Mouse (Mus musculus) E14TG2a.4 (cell line): ENCODE measurements around the gene Cep295nl.
"Not testable (repeated sequence)": the region's sequence is repeated elsewhere in the genome, so short reads cannot be mapped to it uniquely, and the experiment has no call there.

ENCODE experiments used
- H3K27me3 ChIP-seq: 2 replicates; pipeline ENCODE4 v1.6.1; 2014; ENCODE audit warnings: low read length, control low read depth; ENCODE audit not compliant: insufficient read depth
- H3K36me3 ChIP-seq: 2 replicates; pipeline ENCODE4 v1.6.1; 2014; ENCODE audit warnings: low read length, control low read depth; ENCODE audit not compliant: insufficient read depth
- H3K4me1 ChIP-seq: replicated peaks from 2 replicates; pipeline ENCODE4 v1.6.1; 2014; ENCODE audit warnings: low read depth, low read length, control low read depth
- H3K4me3 ChIP-seq: replicated peaks from 2 replicates; pipeline ENCODE4 v1.5.1; 2014; ENCODE audit warnings: mild to moderate bottlenecking, low read length
- H3K9me3 ChIP-seq: 2 replicates; pipeline ENCODE4 v1.6.1; 2014; ENCODE audit warnings: low read length, control low read depth
- CTCF ChIP-seq: conservative IDR thresholded peaks from 2 replicates; pipeline ENCODE4 v1.5.1; 2014; ENCODE audit warnings: low read length
- NANOG ChIP-seq: IDR thresholded peaks from 2 replicates; pipeline ENCODE4 v1.6.1; 2014; ENCODE audit warnings: borderline replicate concordance, low read length, mixed read lengths
- POU5F1 ChIP-seq: IDR thresholded peaks from 2 replicates; pipeline ENCODE4 v1.6.1; 2014; ENCODE audit warnings: low read length, borderline replicate concordance

Gene Cep295nl

GRCm38 (mm10) chr11:118342400-118342981, at the start of gene Cep295nl:
Gene Cep295nl (minus strand): TSS chr11:118342500.
- H3K36me3 ChIP-seq: no peaks in the 10 kb centered on the region
- TF ChIP-seq NANOG: no peak
- TF ChIP-seq POU5F1: no peak
- TF ChIP-seq CTCF: no peak
- H3K9me3 ChIP-seq: no peaks in the 10 kb centered on the region
- H3K27me3 ChIP-seq: peaks cover 18% of the 10 kb centered on the region
- H3K4me3 ChIP-seq: 0 out of 2 replicates have a peak within 1 kb of the TSS, but pooled peaks have one; percentile 13
- H3K4me1 ChIP-seq: peaks cover 17% of the 10 kb centered on the region

DNA sequence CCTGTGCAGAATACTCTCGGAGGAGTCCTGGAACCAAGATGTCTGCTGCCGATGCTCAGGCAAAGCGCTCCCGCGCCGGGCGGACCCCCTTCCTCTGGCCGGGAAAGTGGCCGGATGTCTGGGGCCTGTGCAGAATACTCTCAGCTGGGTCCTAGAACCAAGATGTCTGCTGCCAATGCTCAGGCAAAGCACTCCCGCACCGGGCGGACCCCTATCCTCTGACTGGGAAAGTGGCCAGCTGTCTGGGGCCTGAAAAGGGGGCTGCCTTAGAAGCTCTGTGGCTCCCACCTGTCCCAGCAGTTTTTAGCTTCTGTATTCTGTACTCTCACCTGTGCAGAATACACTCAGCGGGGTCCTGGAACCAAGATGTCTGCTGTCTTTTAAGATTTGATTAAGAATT, 45.5 kb upstream of the Cep295nl start:
- not testable (repeated sequence) for H3K27me3 ChIP-seq
- peaks cover 15% of the 10 kb centered on the region for H3K9me3 ChIP-seq

GRCm38 (mm10) chr11:118379251-118380009, 37.1 kb upstream of the Cep295nl start:
- Histone ChIP-seq H3K36me3 (no peaks in the 10 kb centered on the region), H3K9me3 (no peaks in the 10 kb centered on the region), H3K27me3 (0 out of 2 replicates have a peak, but pooled peaks cover 5% of the 10 kb centered on the region), H3K4me1 (peaks cover 16% of the 10 kb centered on the region), H3K4me3 (no peak overlapping the region)
- TF ChIP-seq NANOG: no peak
- no peak for TF ChIP-seq POU5F1
- peak; percentile 70 for TF ChIP-seq CTCF

More for the DNA sequence above, 45.5 kb upstream of the Cep295nl start:
- not testable (repeated sequence) for H3K36me3 ChIP-seq, H3K4me3 ChIP-seq, H3K4me1 ChIP-seq

DNA sequence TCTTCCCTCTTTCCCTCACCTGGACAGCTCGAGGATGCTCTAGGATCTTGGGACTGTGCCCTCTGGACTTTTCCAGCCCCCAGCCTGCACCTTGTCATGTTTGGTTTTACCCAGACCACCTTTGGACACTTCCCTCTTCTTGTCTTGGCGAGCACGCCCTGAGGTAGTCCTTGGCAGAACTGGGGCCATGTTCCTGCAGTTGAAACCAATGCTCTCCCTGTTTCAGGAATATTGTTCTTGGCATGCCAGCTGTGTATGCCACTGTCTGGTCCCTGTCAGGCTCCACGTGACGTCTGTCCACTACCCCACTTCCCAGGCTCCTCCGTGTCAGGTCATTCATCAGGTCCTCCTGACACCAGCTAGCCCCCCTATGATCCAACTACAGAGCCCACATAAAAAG, 36.4 kb upstream of the Cep295nl start:
- TF ChIP-seq CTCF (no peak), POU5F1 (no peak), NANOG (no peak)
- Histone ChIP-seq H3K9me3 (no peaks in the 10 kb centered on the region), H3K36me3 (no peaks in the 10 kb centered on the region), H3K27me3 (0 out of 2 replicates have a peak, but pooled peaks cover 5% of the 10 kb centered on the region), H3K4me1 (peaks cover 23% of the 10 kb centered on the region), H3K4me3 (no peak overlapping the region)

DNA sequence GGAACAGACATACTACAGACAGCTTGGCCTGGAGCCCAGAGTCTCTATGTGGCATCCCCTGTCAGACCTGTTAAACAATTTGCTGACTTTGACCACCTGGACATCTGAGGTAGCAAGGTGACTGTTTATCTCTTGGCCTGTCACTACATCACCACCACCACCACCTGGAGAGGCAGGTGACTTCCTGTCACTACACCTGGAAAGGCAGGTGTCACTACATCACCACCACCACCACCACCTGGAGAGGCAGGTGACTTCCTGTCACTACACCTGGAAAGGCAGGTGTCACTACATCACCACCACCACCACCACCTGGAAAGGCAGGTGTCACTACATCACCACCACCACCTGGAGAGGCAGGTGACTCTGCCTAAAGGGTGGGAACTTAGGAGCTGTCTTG, 34.0 kb upstream of the Cep295nl start:
- not testable (repeated sequence) for H3K27me3 ChIP-seq, H3K4me3 ChIP-seq, H3K36me3 ChIP-seq, H3K9me3 ChIP-seq
- peaks cover 44% of the 10 kb centered on the region for H3K4me1 ChIP-seq

DNA sequence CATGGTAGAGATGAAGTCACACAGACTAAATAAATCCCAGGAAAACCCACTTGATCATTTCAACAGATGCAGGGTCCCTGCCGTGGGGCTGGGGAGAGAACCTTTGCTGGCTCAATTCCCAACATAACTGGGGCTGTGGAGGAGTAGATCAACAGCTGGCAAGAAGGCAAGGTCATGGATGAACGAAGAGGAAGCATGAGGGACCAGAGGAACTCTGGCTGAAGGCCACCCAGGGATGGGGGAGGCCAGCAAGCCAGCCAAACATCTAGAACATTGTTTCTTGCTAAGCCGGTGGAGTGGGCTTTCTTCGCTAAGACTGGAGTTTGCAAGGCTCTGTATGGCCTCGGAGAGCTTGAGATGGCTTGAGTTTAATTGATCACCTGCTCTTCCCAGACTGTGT, 33.6 kb upstream of the Cep295nl start:
- H3K4me1 ChIP-seq: peaks cover 45% of the 10 kb centered on the region
- no peak for TF ChIP-seq CTCF
- TF ChIP-seq POU5F1: no peak
- no peak for TF ChIP-seq NANOG
- H3K9me3 ChIP-seq: no peaks in the 10 kb centered on the region
- H3K4me3 ChIP-seq: no peak overlapping the region
- H3K36me3 ChIP-seq: no peaks in the 10 kb centered on the region
- H3K27me3 ChIP-seq: no peaks in the 10 kb centered on the region

- H3K9me3 ChIP-seq: no peaks in the 10 kb centered on the region
- peaks cover 45% of the 10 kb centered on the region for H3K4me1 ChIP-seq
- no peaks in the 10 kb centered on the region for H3K27me3 ChIP-seq
- TF ChIP-seq CTCF (no peak), POU5F1 (no peak), NANOG (no peak)
- no peaks in the 10 kb centered on the region for H3K36me3 ChIP-seq
- no peak overlapping the region for H3K4me3 ChIP-seq
Observed at GRCm38 (mm10) chr11:118375461-118375860, 33.2 kb upstream of the Cep295nl start.

DNA sequence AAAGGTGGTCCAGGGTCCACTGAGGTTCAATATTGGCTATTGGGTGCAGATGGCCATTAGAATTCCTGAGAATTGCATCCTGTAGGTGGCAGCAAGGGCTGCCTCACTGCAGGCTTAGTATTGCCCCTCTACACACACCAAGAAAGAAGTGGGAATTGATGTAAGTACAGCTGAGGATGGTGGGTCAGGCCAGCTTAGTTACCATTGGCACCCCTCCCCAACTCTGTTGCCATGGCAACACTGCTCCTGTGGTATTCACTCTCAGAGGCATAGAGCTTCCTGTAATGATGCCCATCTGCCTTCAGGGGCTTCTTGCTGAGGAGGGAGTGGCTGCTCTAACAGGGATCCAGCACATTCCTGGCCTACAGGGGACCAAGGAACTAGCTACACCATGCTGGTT, 32.7 kb upstream of the Cep295nl start:
- peaks cover 45% of the 10 kb centered on the region for H3K4me1 ChIP-seq
- H3K4me3 ChIP-seq: no peak overlapping the region
- no peaks in the 10 kb centered on the region for H3K9me3 ChIP-seq
- no peaks in the 10 kb centered on the region for H3K36me3 ChIP-seq
- TF ChIP-seq POU5F1: no peak
- no peak for TF ChIP-seq CTCF
- TF ChIP-seq NANOG: no peak
- no peaks in the 10 kb centered on the region for H3K27me3 ChIP-seq

- no peak for TF ChIP-seq CTCF
- TF ChIP-seq NANOG: no peak
- TF ChIP-seq POU5F1: no peak
- peaks cover 3% of the 10 kb centered on the region; the same call in 1 of the 2 replicates for H3K27me3 ChIP-seq
- no peak overlapping the region for H3K4me3 ChIP-seq
- no peaks in the 10 kb centered on the region for H3K36me3 ChIP-seq
- no peaks in the 10 kb centered on the region for H3K9me3 ChIP-seq
- peaks cover 44% of the 10 kb centered on the region for H3K4me1 ChIP-seq
Observed at GRCm38 (mm10) chr11:118374506-118374905, 32.2 kb upstream of the Cep295nl start.
